Mouse (Mus musculus) adrenal gland, postnatal 4 days (tissue): ENCODE measurements around the gene Timp4. TPM values are rescaled to one million over a fixed set of nuclear protein-coding genes. Genes with fewer than 3 reads are reported as not detected.

Experiments
- DNase-seq, 2 experiments: peaks; one replicate each; pipeline ENCODE4 v3.0.0; 2021 to 2022; ENCODE audit warnings: low spot score in 2 of 2, mixed read lengths in 2 of 2
- total RNA-seq, 2 experiments: library from RNA; stranded (reverse); gene quantifications; 2 replicates each; pipeline ENCODE4 v1.2.3; 2021

Gene Timp4
- total RNA-seq, 2 experiments from 2014 or later, result 1.1 to 1.9 TPM

DNA sequence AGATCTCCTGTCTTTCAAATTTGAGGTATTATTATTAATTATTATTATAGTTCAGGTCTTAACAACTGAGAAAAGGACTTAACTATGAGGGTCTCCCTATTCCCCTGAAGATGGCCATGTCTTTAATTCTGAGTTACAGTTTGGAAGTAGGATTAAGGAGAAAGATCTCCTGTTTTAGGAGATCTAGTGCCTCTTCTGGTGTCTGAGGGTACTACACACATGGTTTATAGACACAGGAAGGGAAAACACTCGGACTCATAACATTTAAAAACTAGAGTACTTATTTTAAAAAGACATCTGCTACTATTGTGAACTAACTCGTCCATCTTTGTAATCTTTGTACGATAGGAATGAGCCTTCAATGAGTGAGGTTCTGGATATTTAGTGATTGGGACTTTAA, 49.0 kb downstream of the Timp4 start:
- no peak for DNase-seq

GRCm38 (mm10) chr6:115200753-115201152, 51.3 kb downstream of the Timp4 start:
- no peak for DNase-seq

Other genes with a start within 250 kb of the Timp4 start
- gene Tamm41, start 214.3 kb downstream of the Timp4 start, total RNA-seq, result 10 to 100 TPM; 31.2 to 31.8 TPM
- 10 to 100 TPM; 30.8 to 43.9 TPM for gene Syn2, start 117.3 kb downstream of the Timp4 start, total RNA-seq
- gene Gm17482, start 24.9 kb downstream of the Timp4 start, total RNA-seq, result not detected
- gene Pparg, start 108.7 kb upstream of the Timp4 start, total RNA-seq, result 10 to 100 TPM; 24.8 to 30.2 TPM